Mouse (Mus musculus) limb, embryonic 15.5 days (tissue): ENCODE results near the gene Trim43b. TPM values are rescaled to one million over a fixed set of nuclear protein-coding genes. Genes with fewer than 3 reads are reported as not detected.
A peak's percentile ranks its signal among the peaks of the same experiment; 100 is the strongest.
"Not testable (repeated sequence)": the region's sequence is repeated elsewhere in the genome, so short reads cannot be mapped to it uniquely, and the experiment has no call there.

Source experiments
- ATAC-seq: fragments of 200-750 bp; cut with Nextera tagmentation; 2 replicates; pipeline ENCODE4 v1.8.0; 2017; ENCODE audit warnings: low read depth, moderate TSS enrichment; ENCODE audit not compliant: insufficient number of reproducible peaks, low FRiP score, low TSS enrichment
- H3K27ac ChIP-seq: fragments of 300-500 bp; sonication (generic); 2 replicates; pipeline ENCODE4 v1.5.1; 2015; ENCODE audit warnings: moderate library complexity, mild to moderate bottlenecking, inconsistent platforms
- H3K27me3 ChIP-seq: fragments of 300-500 bp; sonication (generic); 2 replicates; pipeline ENCODE4 v1.6.1; 2015; ENCODE audit warnings: inconsistent platforms
- H3K36me3 ChIP-seq: fragments of 300-500 bp; sonication (generic); 2 replicates; pipeline ENCODE4 v1.6.1; 2015; ENCODE audit warnings: inconsistent platforms
- H3K4me1 ChIP-seq: fragments of 300-500 bp; sonication (generic); 2 replicates; pipeline ENCODE4 v1.6.1; 2015; ENCODE audit warnings: inconsistent platforms
- H3K4me2 ChIP-seq: fragments of 300-500 bp; sonication (generic); 2 replicates; pipeline ENCODE4 v1.6.1; 2015; ENCODE audit warnings: mild to moderate bottlenecking, inconsistent platforms
- H3K4me3 ChIP-seq: fragments of 300-500 bp; sonication (generic); 2 replicates; pipeline ENCODE4 v1.5.1; 2015; ENCODE audit warnings: mild to moderate bottlenecking, inconsistent platforms
- H3K9ac ChIP-seq: fragments of 300-500 bp; sonication (generic); 2 replicates; pipeline ENCODE4 v1.6.1; 2015; ENCODE audit warnings: inconsistent platforms
- H3K9me3 ChIP-seq: fragments of 300-500 bp; sonication (generic); 2 replicates; pipeline ENCODE4 v1.6.1; 2016; ENCODE audit warnings: inconsistent platforms
- WGBS: fragments of 180-500 bp; shearing (Covaris S2); methylation state at CpG from one replicate; pipeline ENCODE4 v1.1.7; 2015; 5-methylcytosine and 5-hydroxymethylcytosine counted together
- polyA plus RNA-seq: library from polyadenylated mRNA; unstranded; fragments of >200 nt; fragmentation: Nextera tagmentation; extraction: Ambion mirVana; gene quantifications from 2 replicates; pipeline ENCODE4 v1.2.1, GENCODE M21; 2015

The Trim43b gene
- polyA plus RNA-seq: not detected in 2 replicates

GRCm38 (mm10) chr9:89092735-89093134 lies at the start of gene Trim43b:
Trim43b (minus strand) TSS chr9:89092835.
- not testable (repeated sequence) for H3K36me3 ChIP-seq, H3K27ac ChIP-seq, H3K4me1 ChIP-seq, H3K27me3 ChIP-seq, H3K9me3 ChIP-seq, H3K4me2 ChIP-seq, H3K4me3 ChIP-seq, ATAC-seq, H3K9ac ChIP-seq
- WGBS: 91% methylated on average over 2 of the region's 2 CpGs

- ATAC-seq, H3K4me1 ChIP-seq, H3K27me3 ChIP-seq, H3K36me3 ChIP-seq, H3K4me3 ChIP-seq, H3K9me3 ChIP-seq, H3K9ac ChIP-seq, H3K4me2 ChIP-seq, H3K27ac ChIP-seq: not testable (repeated sequence)
- WGBS: 92% methylated on average over 7 of the region's 7 CpGs
These were observed 11.9 kb upstream of the Trim43b start for GRCm38 (mm10) chr9:89104576-89104975.

GRCm38 (mm10) chr9:89086746-89087145 lies 5.9 kb downstream of the Trim43b start:
- WGBS: 93% methylated on average over 13 of the region's 13 CpGs
- H3K36me3 ChIP-seq, H3K9me3 ChIP-seq, H3K4me2 ChIP-seq, H3K4me3 ChIP-seq, H3K9ac ChIP-seq, H3K27me3 ChIP-seq, H3K27ac ChIP-seq, H3K4me1 ChIP-seq, ATAC-seq: not testable (repeated sequence)

GRCm38 (mm10) chr9:89079637-89080036 lies 13.0 kb downstream of the Trim43b start:
- not testable (repeated sequence) for H3K4me3 ChIP-seq, H3K27me3 ChIP-seq, H3K4me1 ChIP-seq, ATAC-seq, H3K27ac ChIP-seq, H3K9ac ChIP-seq, H3K36me3 ChIP-seq, H3K9me3 ChIP-seq, H3K4me2 ChIP-seq
- 74% methylated on average over 10 of the region's 10 CpGs for WGBS

- not testable (repeated sequence) for H3K36me3 ChIP-seq, H3K9ac ChIP-seq, H3K27ac ChIP-seq, H3K9me3 ChIP-seq, H3K4me1 ChIP-seq, ATAC-seq, H3K27me3 ChIP-seq, H3K4me3 ChIP-seq, H3K4me2 ChIP-seq
- WGBS: 88% methylated on average over 2 of the region's 5 CpGs
These were observed 16.1 kb downstream of the Trim43b start for GRCm38 (mm10) chr9:89076508-89076907.

- WGBS: 97% methylated on average over 4 of the region's 6 CpGs
- not testable (repeated sequence) for H3K27ac ChIP-seq, H3K36me3 ChIP-seq, ATAC-seq, H3K9ac ChIP-seq, H3K27me3 ChIP-seq, H3K4me3 ChIP-seq, H3K4me2 ChIP-seq, H3K4me1 ChIP-seq, H3K9me3 ChIP-seq
These were observed 25.5 kb downstream of the Trim43b start for GRCm38 (mm10) chr9:89067143-89067501.

- not testable (repeated sequence) for H3K9me3 ChIP-seq, H3K27me3 ChIP-seq, H3K36me3 ChIP-seq, H3K4me2 ChIP-seq, H3K9ac ChIP-seq, H3K27ac ChIP-seq, H3K4me1 ChIP-seq
- peak; percentile 91 for ATAC-seq
- WGBS: 67% methylated on average over 41 of the region's 44 CpGs
- H3K4me3 ChIP-seq: peak overlapping the region; percentile 15; the same call in 1 of the 2 replicates
These were observed 26.1 kb downstream of the Trim43b start for GRCm38 (mm10) chr9:89066378-89067142.

Other genes with a start within 250 kb of the Trim43b start
- gene Bcl2a1a, start 135.9 kb downstream of the Trim43b start, polyA plus RNA-seq: 0.24 TPM in 1 of 2 replicates, not detected in the other
- gene Bcl2a1b, start 106.4 kb upstream of the Trim43b start, polyA plus RNA-seq: 1.3 and 2.0 TPM in 2 replicates
- not detected in 2 replicates for gene Gm29094, start 106.5 kb upstream of the Trim43b start, polyA plus RNA-seq
- gene Mthfs, start 117.8 kb upstream of the Trim43b start, polyA plus RNA-seq: 26.5 and 34.3 TPM in 2 replicates